Mouse (Mus musculus): ENCODE data around the gene Klk1b1. TPM values are rescaled to one million over a fixed set of nuclear protein-coding genes. Genes with fewer than 3 reads are reported as not detected.
"Not testable (repeated sequence)": the region's sequence is repeated elsewhere in the genome, so short reads cannot be mapped to it uniquely, and the experiment has no call there.

The Klk1b1 gene
- polyA plus RNA-seq, 1 experiment, result not detected

DNA sequence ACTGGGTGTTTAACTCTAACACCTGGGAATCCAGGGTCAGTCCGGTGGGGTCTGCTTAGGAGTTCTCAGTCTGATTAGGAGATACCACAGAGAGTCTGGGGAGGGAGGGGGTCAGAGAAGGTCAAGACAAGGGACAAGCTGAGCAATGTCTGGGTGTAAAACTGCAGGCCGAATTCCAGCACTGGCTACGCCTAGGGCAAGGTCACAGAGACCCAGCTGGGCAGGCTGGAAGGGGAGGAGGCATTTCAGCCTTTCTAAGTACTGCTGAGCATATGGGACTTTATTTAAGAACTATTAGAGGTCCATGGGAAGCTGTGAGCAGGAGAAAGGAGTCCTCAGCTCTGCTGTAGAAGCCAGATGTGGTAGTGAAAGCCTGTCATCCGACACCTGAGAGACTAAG is 34.2 kb upstream of the Klk1b1 start:
- TF ChIP-seq CTCF (IDR thresholded peaks at IDR 0.05; ENCODE audit: insufficient read depth, low read depth, low read length) (no peak), POLR2A (IDR thresholded peaks at IDR 0.05; ENCODE audit: insufficient read depth, low read depth, low read length) (no peak)
- Histone ChIP-seq H3K4me3 (ENCODE audit: insufficient read depth, low read depth, low read length) (no peak overlapping the region), H3K4me1 (ENCODE audit: control insufficient read depth, insufficient read depth, low read length) (no peaks in the 10 kb centered on the region), H3K27ac (ENCODE audit: insufficient read depth, low read depth, low read length) (no peak overlapping the region)
- 67% methylated on average over 4 of the region's 4 CpGs for WGBS

DNA sequence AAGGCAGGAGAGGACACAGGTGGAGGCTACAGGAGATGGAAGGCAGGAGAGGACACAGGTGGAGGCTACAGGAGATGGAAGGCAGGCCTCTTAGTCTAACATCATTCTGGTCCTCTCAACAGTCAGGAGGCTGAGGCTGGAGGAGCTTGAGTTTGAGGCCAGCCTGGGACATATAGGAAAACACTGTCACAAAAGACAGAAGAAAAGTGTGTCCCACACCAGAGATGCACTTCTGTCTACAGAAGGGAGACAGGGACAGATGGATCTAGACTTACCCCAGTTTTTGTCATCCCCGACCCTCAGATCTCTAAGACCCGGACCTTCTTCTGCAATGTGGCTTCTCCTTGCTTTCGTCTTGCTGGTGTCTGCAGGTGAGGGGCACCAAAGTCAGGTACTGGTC is 33.1 kb upstream of the Klk1b1 start, which contains the start of gene Klk15:
Klk15 (plus strand) TSS at position 301 of the 400 bp plus-strand sequence.
- 88% methylated on average over 3 of the region's 3 CpGs for WGBS

DNA sequence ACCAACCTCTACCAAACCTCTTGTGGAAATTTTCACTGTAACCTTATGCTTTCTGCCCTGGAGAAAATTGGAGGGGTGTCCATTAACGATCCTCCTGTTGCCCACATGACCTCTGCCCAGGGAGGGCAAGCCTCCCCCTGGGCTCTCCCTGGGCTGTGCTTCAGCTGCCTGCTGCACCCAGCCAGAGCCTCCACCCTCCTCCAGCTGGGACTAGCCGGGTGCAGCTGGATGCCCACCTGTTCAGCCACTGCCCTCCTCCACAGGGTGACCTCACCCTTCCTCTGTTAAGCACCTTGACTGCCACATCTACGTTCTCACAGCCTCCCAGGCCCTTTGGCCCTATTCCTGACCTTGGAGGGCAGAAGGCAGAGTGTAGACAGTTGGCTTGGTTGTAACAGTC is 31.8 kb upstream of the Klk1b1 start:
- no peak for TF ChIP-seq CTCF (IDR thresholded peaks at IDR 0.05; ENCODE audit: insufficient read depth, low read depth, low read length)
- TF ChIP-seq POLR2A (IDR thresholded peaks at IDR 0.05; ENCODE audit: insufficient read depth, low read depth, low read length), result no peak
- WGBS, result 66% methylated on average over 3 of the region's 3 CpGs
- H3K4me1 ChIP-seq (ENCODE audit: control insufficient read depth, insufficient read depth, low read length), result no peaks in the 10 kb centered on the region
- no peak overlapping the region for H3K4me3 ChIP-seq (ENCODE audit: insufficient read depth, low read depth, low read length)
- H3K27ac ChIP-seq (ENCODE audit: insufficient read depth, low read depth, low read length), result no peak overlapping the region

More for the DNA sequence above, 33.1 kb upstream of the Klk1b1 start, which contains the start of gene Klk15:
- Histone ChIP-seq H3K27ac (ENCODE audit: insufficient read depth, low read depth, low read length) (no peak within 1 kb of the TSS), H3K4me1 (ENCODE audit: control insufficient read depth, insufficient read depth, low read length) (no peaks in the 10 kb centered on the region), H3K4me3 (ENCODE audit: insufficient read depth, low read depth, low read length) (no peak within 1 kb of the TSS)
- no peak for TF ChIP-seq CTCF (IDR thresholded peaks at IDR 0.05; ENCODE audit: insufficient read depth, low read depth, low read length)
- no peak for TF ChIP-seq POLR2A (IDR thresholded peaks at IDR 0.05; ENCODE audit: insufficient read depth, low read depth, low read length)

DNA sequence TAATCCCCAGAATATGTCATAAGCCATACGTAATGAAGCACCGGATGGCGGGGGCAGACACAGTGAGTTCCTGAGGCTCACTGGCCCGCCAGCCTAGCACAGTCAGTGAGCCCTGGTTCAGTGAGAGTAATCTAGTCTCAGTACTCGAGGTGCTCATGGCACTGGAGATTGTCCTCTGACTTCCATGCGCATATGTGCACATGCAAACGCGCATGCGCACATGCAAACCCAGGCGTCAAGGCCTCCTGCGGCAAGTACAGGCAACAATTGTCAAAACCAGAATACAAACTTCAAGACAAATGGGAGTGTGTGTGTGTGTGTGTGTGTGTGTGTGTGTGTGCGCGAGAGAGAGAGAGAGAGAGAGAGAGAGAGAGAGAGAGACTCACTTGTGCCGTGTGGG is 30.0 kb upstream of the Klk1b1 start:
- Histone ChIP-seq H3K4me3 (ENCODE audit: insufficient read depth, low read depth, low read length) (no peak overlapping the region), H3K4me1 (ENCODE audit: control insufficient read depth, insufficient read depth, low read length) (no peaks in the 10 kb centered on the region), H3K27ac (ENCODE audit: insufficient read depth, low read depth, low read length) (no peak overlapping the region)
- TF ChIP-seq POLR2A (IDR thresholded peaks at IDR 0.05; ENCODE audit: insufficient read depth, low read depth, low read length) (no peak), CTCF (IDR thresholded peaks at IDR 0.05; ENCODE audit: insufficient read depth, low read depth, low read length) (no peak)
- WGBS, result 83% methylated on average over 14 of the region's 14 CpGs

DNA sequence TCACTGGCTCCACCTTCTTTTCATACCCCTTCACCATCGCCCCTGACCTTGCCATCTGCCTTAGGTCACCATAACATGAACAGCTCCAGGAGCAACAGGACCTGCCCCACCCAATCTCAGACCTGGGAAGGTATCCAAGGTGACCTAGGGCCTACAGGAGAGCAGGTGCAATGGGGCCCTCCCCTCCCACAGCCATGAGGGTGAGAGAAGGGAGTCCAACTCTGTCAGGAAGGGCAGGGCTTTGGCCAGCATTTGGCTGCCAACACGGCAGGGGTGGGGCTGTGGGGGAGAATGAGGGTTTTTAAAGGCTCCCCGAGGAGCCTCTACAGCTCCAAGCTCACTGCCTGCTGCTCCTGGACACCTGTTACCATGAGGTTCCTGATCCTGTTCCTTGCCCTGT is 24.3 kb upstream of the Klk1b1 start:
- H3K4me3 ChIP-seq (ENCODE audit: insufficient read depth, low read depth, low read length); H3K4me1 ChIP-seq (ENCODE audit: control insufficient read depth, insufficient read depth, low read length); H3K27ac ChIP-seq (ENCODE audit: insufficient read depth, low read depth, low read length): not testable (repeated sequence)
- WGBS, result 74% methylated on average over 3 of the region's 3 CpGs

DNA sequence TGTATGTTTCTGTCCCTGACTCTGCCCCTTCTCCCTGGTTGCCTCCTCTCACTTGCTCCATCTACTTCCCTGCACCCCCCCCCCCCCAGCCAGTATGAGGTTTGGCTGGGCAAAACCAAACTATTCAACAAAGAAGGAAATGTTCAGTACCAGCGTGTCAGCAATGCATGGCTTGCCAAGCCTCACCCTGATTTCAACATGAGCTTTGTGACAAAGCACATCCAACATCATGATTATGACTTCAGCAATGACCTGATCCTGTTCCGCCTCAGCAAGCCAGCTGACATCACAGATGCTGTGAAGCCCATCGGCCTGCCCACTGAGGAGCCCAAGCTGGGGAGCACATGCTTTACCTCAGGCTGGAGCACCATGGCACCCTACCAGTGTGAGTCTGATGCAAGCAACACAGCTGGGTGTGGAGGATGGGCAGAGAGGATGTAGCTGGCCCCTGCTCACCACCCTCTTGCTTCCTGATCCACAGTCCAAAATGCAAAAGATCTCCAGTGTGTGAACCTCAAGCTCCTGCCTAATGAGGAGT is 21.8 kb upstream of the Klk1b1 start:
- no peak for TF ChIP-seq CTCF (IDR thresholded peaks at IDR 0.05; ENCODE audit: insufficient read depth, low read depth, low read length)
- no peak for TF ChIP-seq POLR2A (IDR thresholded peaks at IDR 0.05; ENCODE audit: insufficient read depth, low read depth, low read length)
- no peak overlapping the region for H3K4me3 ChIP-seq (ENCODE audit: insufficient read depth, low read depth, low read length)
- no peak overlapping the region for H3K27ac ChIP-seq (ENCODE audit: insufficient read depth, low read depth, low read length)
- WGBS, result 81% methylated on average over 3 of the region's 3 CpGs
- no peaks in the 10 kb centered on the region for H3K4me1 ChIP-seq (ENCODE audit: control insufficient read depth, insufficient read depth, low read length)

DNA sequence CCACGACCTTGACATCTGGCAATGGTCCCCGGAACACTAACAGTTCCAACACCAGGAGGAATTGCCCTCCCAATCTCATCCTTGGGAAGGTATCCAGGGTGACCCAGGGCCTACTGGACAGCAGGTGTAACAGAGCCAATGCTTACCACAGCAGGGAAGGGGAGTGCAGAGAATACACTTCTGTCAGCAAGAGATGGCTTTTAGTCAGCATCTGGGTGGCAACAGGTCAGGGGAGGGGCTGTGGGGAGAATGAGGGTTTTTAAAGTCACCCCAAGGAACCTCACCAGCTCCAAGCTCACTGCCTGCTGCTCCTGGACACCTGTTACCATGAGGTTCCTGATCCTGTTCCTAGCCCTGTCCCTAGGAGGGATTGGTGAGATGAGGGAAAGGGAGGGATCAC is 16.2 kb upstream of the Klk1b1 start, which contains the start of gene Klk1b8:
Klk1b8 (plus strand) TSS at position 301 of the 400 bp plus-strand sequence.
- Histone ChIP-seq H3K27ac (ENCODE audit: insufficient read depth, low read depth, low read length) (no peak within 1 kb of the TSS), H3K4me3 (ENCODE audit: insufficient read depth, low read depth, low read length) (no peak within 1 kb of the TSS), H3K4me1 (ENCODE audit: control insufficient read depth, insufficient read depth, low read length) (no peaks in the 10 kb centered on the region)
- 73% methylated on average over 2 of the region's 2 CpGs for WGBS
- no peak for TF ChIP-seq CTCF (IDR thresholded peaks at IDR 0.05; ENCODE audit: insufficient read depth, low read depth, low read length)
- no peak for TF ChIP-seq POLR2A (IDR thresholded peaks at IDR 0.05; ENCODE audit: insufficient read depth, low read depth, low read length)

DNA sequence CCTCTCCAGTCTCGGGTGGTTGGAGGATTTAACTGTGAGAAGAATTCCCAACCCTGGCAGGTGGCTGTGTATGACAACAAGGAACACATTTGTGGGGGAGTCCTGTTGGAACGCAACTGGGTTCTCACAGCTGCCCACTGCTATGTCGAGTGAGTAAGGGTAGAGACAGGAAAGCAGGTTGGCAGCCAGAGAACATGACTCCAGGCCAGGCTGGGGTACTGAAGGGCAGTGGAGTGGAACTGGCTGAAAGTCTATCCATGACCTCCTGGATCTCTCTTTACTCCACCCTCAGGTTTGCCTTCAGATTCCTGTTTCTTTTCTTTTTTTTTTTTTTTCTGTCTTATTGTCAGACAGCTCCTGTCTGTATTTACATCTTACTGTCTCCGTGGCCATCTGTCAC is 13.8 kb upstream of the Klk1b1 start:
- no peaks in the 10 kb centered on the region for H3K4me1 ChIP-seq (ENCODE audit: control insufficient read depth, insufficient read depth, low read length)
- H3K27ac ChIP-seq (ENCODE audit: insufficient read depth, low read depth, low read length), result no peak overlapping the region
- TF ChIP-seq POLR2A (IDR thresholded peaks at IDR 0.05; ENCODE audit: insufficient read depth, low read depth, low read length) (no peak), CTCF (IDR thresholded peaks at IDR 0.05; ENCODE audit: insufficient read depth, low read depth, low read length) (no peak)
- 61% methylated on average over 4 of the region's 4 CpGs for WGBS
- no peak overlapping the region for H3K4me3 ChIP-seq (ENCODE audit: insufficient read depth, low read depth, low read length)

DNA sequence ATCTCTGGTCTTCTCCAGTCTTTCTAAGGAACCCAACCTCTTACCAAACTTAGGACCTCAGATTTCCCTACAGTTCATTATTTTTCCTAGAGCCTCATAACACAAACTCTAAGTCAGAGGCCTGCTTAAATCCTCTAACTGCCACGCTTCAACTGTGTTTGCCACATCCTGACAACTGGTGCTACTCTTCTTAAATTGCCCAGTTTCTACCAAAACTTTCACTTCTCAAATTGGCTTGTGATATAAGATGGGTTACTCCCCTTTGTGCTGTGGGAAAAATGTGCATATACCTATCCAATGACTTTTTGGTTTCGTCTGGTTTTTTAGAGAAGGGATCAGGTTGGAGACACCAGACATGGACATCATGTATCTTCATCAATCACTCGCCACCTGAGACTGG is 507 bp downstream of the Klk1b1 start:
- Histone ChIP-seq H3K27ac (ENCODE audit: insufficient read depth, low read depth, low read length) (no peak overlapping the region), H3K4me3 (ENCODE audit: insufficient read depth, low read depth, low read length) (no peak overlapping the region), H3K4me1 (ENCODE audit: control insufficient read depth, insufficient read depth, low read length) (no peaks in the 10 kb centered on the region)
- TF ChIP-seq CTCF (IDR thresholded peaks at IDR 0.05; ENCODE audit: insufficient read depth, low read depth, low read length) (no peak), POLR2A (IDR thresholded peaks at IDR 0.05; ENCODE audit: insufficient read depth, low read depth, low read length) (no peak)
- WGBS, result 80% methylated on average over 3 of the region's 3 CpGs

DNA sequence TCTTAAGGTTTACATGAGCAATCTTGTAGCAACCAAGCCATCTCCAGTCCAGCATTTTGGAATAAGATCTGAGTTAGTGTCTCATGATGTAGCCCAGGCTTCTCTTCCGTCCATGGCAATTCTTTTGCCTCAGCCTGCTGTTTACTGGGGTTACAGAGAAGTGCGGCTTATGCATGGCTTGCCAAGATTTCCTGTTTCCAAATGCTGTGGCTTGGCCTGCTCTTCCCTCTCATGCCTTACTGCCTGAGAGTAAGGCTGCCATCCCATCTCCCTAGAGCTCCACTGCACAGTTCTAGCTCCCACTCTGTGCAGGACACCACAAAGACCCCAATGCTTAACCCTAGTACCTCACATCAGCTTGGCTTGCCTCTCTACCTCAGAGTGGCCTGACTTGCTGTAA is 1.1 kb downstream of the Klk1b1 start:
- Histone ChIP-seq H3K27ac (ENCODE audit: insufficient read depth, low read depth, low read length) (no peak overlapping the region), H3K4me3 (ENCODE audit: insufficient read depth, low read depth, low read length) (no peak overlapping the region), H3K4me1 (ENCODE audit: control insufficient read depth, insufficient read depth, low read length) (no peaks in the 10 kb centered on the region)
- TF ChIP-seq CTCF (IDR thresholded peaks at IDR 0.05; ENCODE audit: insufficient read depth, low read depth, low read length), result no peak
- TF ChIP-seq POLR2A (IDR thresholded peaks at IDR 0.05; ENCODE audit: insufficient read depth, low read depth, low read length), result no peak
- 79% methylated on average over 2 of the region's 2 CpGs for WGBS

DNA sequence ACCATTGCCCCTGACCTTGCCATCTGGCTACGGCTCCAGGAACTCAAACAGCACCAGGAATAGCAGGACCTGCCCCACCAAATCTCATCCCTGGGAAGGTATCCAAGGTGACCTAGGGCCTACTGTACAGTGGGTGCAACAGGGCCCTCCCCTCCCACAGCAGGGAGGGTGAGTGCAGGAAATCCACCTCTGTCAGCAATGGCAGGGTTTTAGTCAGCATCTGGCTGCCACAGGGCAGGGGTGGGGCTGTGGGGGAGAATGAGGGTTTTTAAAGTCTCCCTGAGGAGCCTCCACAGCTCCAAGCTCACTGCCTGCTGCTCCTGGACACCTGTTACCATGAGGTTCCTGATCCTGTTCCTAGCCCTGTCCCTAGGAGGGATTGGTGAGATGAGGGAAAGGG is 9.2 kb downstream of the Klk1b1 start, which contains the start of gene Klk1b9:
Klk1b9 (plus strand) TSS at position 301 of the 400 bp plus-strand sequence.
- not testable (repeated sequence) for H3K4me1 ChIP-seq (ENCODE audit: control insufficient read depth, insufficient read depth, low read length); H3K27ac ChIP-seq (ENCODE audit: insufficient read depth, low read depth, low read length)
- 91% methylated on average over 1 of the region's 1 CpGs for WGBS

More for the DNA sequence above, 9.2 kb downstream of the Klk1b1 start, which contains the start of gene Klk1b9:
- H3K4me3 ChIP-seq (ENCODE audit: insufficient read depth, low read depth, low read length), result not testable (repeated sequence)
